Mouse (Mus musculus): ENCODE results near the gene Slco2a1.

- TF ChIP-seq CTCF (IDR thresholded peaks at IDR 0.05; ENCODE audit: insufficient read depth, low read length) (no peak), POLR2A (IDR thresholded peaks at IDR 0.05; ENCODE audit: borderline replicate concordance, extremely low read depth, low read depth, low read length) (no peak)
Observed at GRCm38 (mm10) chr9:102942221-102942620, 46.3 kb upstream of the Slco2a1 start.

Measured in lung, adult 2 months (tissue).